ENCODE assay signal across 24 mouse cellular contexts in genomic region chr17:7707073-7707472, GRCm38 (mm10).
DNase-seq lines count a peak whose midpoint lies in the region; ATAC-seq and TF ChIP-seq lines count a peak whose summit lies in the region.
"Had no signal": no experiment of that assay in that cellular context is flagged by ENCODE, and none has a peak within 500 bp of the region (broad histone marks: within the 10 kb centered on the region; RNA-seq: fewer than 3 reads in every experiment).

No protein-coding gene starts in this region.

- no peak overlapping the region for H3K27ac ChIP-seq in heart, embryonic 10.5 days
- peak overlapping the region; percentile 21 for H3K27ac ChIP-seq in lung, embryonic 16.5 days (ENCODE audit: low read length)
- H3K27ac ChIP-seq: embryonic facial prominence, embryonic 13.5 days; forebrain, embryonic 10.5 days; gastrocnemius, adult 2 months; heart, embryonic 15.5 days; hindbrain, embryonic 13.5 days; hindbrain, postnatal 0 days had no signal

- no peak for TF ChIP-seq POLR2A in lung, adult 2 months (IDR thresholded peaks at IDR 0.05; ENCODE audit: borderline replicate concordance, extremely low read depth, low read depth, low read length)

- WGBS in heart, embryonic 10.5 days = 72% methylated on average over 4 of the region's 4 CpGs
- WGBS in lung, embryonic 16.5 days = 46% methylated on average over 4 of the region's 4 CpGs
- 23% methylated on average over 4 of the region's 4 CpGs for WGBS in lung, adult 2 months

- peak; percentile 67 for ATAC-seq in lung, embryonic 16.5 days (ENCODE audit: low read depth)
- ATAC-seq: activated CD4-positive, CD25-positive, alpha-beta regulatory T cell, adult 4 months; forebrain, embryonic 14.5 days; hindbrain, postnatal 0 days; Patski had no signal

- no peaks in the 10 kb centered on the region for H3K9me3 ChIP-seq in heart, embryonic 10.5 days
- H3K9me3 ChIP-seq in lung, embryonic 16.5 days (ENCODE audit: control insufficient read depth, low read length) = no peaks in the 10 kb centered on the region
- H3K9me3 ChIP-seq: embryonic facial prominence, embryonic 13.5 days; forebrain, embryonic 10.5 days; heart, embryonic 15.5 days; hindbrain, embryonic 13.5 days had no signal

- no peak overlapping the region for H3K9ac ChIP-seq in lung, embryonic 16.5 days (ENCODE audit: low read length)
- H3K9ac ChIP-seq: embryonic facial prominence, embryonic 13.5 days; heart, embryonic 15.5 days; hindbrain, embryonic 13.5 days had no signal

- DNase-seq in heart, adult 11 months = peak; percentile 91
- no peak for DNase-seq in heart, embryonic 10.5 days (ENCODE audit: low spot score)
- DNase-seq in lung, adult 2 months = no peak
- DNase-seq in lung, postnatal 10 days = peak; percentile 47
- no peak for DNase-seq in thymus, postnatal 14 days
- DNase-seq in retina, embryonic 14.5 days (ENCODE audit: low spot score) = no peak
- DNase-seq: adrenal gland, adult 2 months; adrenal gland, postnatal 25 days; cerebellum, adult 2 months; cerebellum, postnatal 25 days; gastrocnemius, adult 2 months; gastrocnemius, postnatal 36 days; heart, postnatal 14 days had no signal

- H3K27me3 ChIP-seq in heart, embryonic 10.5 days (ENCODE audit: insufficient read depth, poor library complexity, severe bottlenecking) = no peaks in the 10 kb centered on the region
- no peaks in the 10 kb centered on the region for H3K27me3 ChIP-seq in lung, embryonic 16.5 days (ENCODE audit: control insufficient read depth, insufficient read depth, low read depth, low read length)
- H3K27me3 ChIP-seq: CH12.LX; embryonic facial prominence, embryonic 13.5 days; heart, embryonic 15.5 days; hindbrain, embryonic 13.5 days; Patski had no signal

- no peak overlapping the region for H3K4me2 ChIP-seq in lung, embryonic 16.5 days (ENCODE audit: low read depth, low read length)
- H3K4me2 ChIP-seq: embryonic facial prominence, embryonic 13.5 days; heart, embryonic 11.5 days; heart, embryonic 15.5 days; hindbrain, embryonic 13.5 days had no signal

- no peak for TF ChIP-seq CTCF in lung, adult 2 months (IDR thresholded peaks at IDR 0.05; ENCODE audit: insufficient read depth, low read length)

- no peaks in the 10 kb centered on the region for H3K4me1 ChIP-seq in heart, embryonic 10.5 days
- H3K4me1 ChIP-seq in lung, embryonic 16.5 days (replicated peaks; ENCODE audit: control insufficient read depth, insufficient read depth, low read length) = no peaks in the 10 kb centered on the region
- no peaks in the 10 kb centered on the region for H3K4me1 ChIP-seq in lung, adult 2 months (ENCODE audit: control insufficient read depth, insufficient read depth, low read length)
- H3K4me1 ChIP-seq: embryonic facial prominence, embryonic 13.5 days; forebrain, embryonic 10.5 days; heart, embryonic 15.5 days; hindbrain, embryonic 13.5 days had no signal

- H3K4me3 ChIP-seq in heart, embryonic 10.5 days = no peak overlapping the region
- H3K4me3 ChIP-seq in lung, embryonic 16.5 days (ENCODE audit: low read length) = no peak overlapping the region
- no peak overlapping the region for H3K4me3 ChIP-seq in lung, adult 2 months (replicated peaks; ENCODE audit: extremely low read depth, low read depth, low read length)
- H3K4me3 ChIP-seq: embryonic facial prominence, embryonic 13.5 days; forebrain, embryonic 10.5 days; gastrocnemius, adult 2 months; heart, embryonic 15.5 days; hindbrain, embryonic 13.5 days had no signal

- H3K36me3 ChIP-seq in heart, embryonic 10.5 days = no peaks in the 10 kb centered on the region
- no peaks in the 10 kb centered on the region for H3K36me3 ChIP-seq in lung, embryonic 16.5 days (ENCODE audit: control insufficient read depth, insufficient read depth, low read length)
- H3K36me3 ChIP-seq: embryonic facial prominence, embryonic 13.5 days; forebrain, embryonic 10.5 days; heart, embryonic 15.5 days; hindbrain, embryonic 13.5 days had no signal

Comparison
In these comparisons a context has a peak if more than half of its experiments do, and no peak if none do; other contexts are left out.
1. DNase-seq: peak in heart, adult 11 months (single experiment) and lung, postnatal 10 days (single experiment); none in heart, embryonic 10.5 days (single experiment), lung, adult 2 months (single experiment), thymus, postnatal 14 days (single experiment) and retina, embryonic 14.5 days (single experiment).